Mouse (Mus musculus): ENCODE data around the gene Srsf6.
A peak's percentile ranks its signal among the peaks of the same experiment; 100 is the strongest.
"Not testable (repeated sequence)": the region's sequence is repeated elsewhere in the genome, so short reads cannot be mapped to it uniquely, and the experiment has no call there.

Gene Srsf6

DNA sequence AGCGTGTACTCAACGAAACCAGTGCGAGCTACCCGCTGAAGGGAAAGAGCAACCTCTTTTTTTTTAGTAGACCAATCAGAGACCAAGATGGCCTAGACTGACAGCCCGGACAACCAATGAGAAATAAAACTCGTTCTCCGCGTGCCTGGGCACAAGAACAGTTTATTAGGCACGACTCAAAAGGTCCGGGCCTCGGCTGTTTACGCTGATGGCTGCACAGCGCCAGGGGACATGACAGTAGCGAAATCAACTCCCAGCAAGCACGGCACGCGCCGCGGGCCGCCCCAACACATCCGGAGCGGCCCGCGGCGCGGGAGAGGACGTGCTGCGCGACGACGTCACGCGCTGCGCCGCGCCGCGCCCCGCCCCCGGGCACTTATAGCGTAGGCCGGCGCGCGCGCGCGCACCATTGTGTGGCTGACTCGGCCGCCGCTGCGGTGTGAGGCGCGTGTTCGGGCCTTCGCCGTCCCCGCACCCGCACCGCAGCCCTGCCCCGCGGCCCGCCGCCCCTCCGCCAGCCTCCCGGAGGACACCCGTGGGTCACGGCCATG is at the start of gene Srsf6:
Gene Srsf6, plus strand, starts transcription at position 406 of the 551 bp plus-strand sequence.
- peak; percentile 91 for DNase-seq (ENCODE audit: low spot score)

DNA sequence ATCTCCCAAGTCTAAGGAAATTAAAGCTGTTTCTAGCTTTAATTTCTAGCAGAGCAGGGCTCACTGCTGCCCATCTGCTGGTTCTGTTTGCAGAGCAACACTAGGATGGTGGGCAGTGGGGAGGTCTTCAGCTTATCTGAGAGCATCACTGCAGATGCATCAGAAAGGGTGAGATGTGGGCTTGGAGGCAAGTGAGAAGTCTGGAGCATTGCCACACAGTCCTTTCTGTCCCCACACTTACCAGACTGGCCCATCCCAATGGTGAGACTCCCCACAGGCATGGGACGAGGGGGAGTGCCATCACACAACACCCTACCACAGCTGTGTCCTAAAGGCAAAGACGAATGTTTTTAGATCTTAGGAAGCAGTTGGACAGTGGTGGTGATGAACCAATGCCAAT is 47.2 kb upstream of the Srsf6 start:
- DNase-seq (ENCODE audit: low spot score) = no peak

DNA sequence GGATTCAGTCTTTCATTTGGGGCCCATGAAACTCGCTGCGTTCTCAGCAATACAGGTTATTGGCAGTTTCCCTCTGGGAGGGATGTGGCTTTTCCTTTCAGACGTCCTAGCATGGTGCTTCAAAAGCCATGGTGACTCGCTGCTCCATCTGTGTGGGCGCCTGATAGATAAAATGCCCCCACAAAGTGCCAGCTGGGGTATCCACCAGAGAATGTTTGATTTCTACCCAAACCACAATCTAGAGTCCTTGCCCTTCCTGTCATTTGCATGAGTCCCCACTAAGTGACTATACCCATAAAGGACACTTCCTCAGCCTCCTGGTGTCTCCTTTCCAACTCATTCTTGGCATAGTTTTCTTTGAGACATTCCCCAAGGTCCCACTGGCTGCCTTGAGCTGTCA is 44.2 kb upstream of the Srsf6 start:
- DNase-seq (ENCODE audit: low spot score) = no peak

DNA sequence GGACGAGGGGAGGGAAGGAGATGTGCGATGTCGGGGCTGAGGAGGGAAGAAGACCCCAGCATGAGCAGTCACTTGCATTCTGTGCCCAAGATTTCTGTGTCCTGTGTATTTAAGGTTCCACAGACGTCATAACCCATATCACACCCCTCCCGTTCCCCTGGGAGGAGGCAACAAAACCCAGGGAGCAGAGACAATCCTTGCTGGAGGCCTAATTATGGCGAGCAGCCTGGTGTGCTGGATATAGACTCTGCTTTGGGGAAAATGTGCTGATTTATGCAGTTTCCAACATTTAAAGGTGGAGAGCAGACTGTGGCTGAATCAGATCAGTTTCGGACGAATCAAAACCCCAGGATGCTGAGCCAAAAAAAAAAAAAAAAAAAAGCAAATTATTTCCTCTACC is 42.7 kb upstream of the Srsf6 start:
- DNase-seq (ENCODE audit: low spot score) = no peak

DNA sequence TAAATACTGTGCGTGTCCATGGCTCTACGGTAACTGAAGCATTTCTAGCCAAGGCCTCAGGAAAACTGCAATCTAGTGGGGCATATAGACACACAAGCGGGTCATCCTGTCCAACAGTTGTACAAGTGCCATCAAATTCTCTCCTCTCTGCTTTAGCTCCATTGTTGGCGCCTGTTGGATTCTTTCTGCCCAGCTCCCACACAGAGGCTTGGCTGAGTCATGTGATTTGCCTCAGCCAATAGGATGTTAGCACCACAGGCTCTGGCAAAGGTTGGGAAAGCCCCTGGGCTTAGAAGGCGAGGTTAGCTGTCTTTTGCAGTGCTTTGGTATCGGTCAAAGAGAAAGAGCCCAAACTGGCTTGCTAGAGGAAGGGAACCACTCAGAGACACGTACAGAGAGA is 42.1 kb upstream of the Srsf6 start:
- peak; percentile 26 for DNase-seq (ENCODE audit: low spot score)

GRCm38 (mm10) chr2:162889731-162890130 is 41.6 kb upstream of the Srsf6 start:
- DNase-seq (ENCODE audit: low spot score) = no peak

DNA sequence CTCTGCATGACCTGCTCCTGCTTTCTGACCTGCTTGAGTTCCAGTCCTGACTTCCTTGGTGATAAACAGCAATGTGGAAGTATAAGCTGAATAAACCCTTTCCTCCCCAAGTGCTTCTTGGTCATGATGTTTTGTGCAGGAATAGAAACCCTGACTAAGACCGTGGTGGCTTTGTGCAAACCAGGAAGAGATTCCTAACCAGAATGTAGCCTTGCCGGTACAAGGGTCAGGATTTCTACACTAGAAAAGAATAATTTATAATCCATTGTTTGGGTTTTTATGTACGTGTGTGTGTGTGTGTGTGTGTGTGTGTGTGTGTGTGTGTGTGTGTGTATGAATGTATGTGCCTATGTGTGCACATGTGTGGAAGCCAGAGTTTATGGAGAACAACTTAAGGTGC is 38.3 kb upstream of the Srsf6 start:
- not testable (repeated sequence) for DNase-seq (ENCODE audit: low spot score)

- DNase-seq (ENCODE audit: low spot score) = not testable (repeated sequence)
These were observed 32.1 kb upstream of the Srsf6 start for GRCm38 (mm10) chr2:162899256-162899655.

DNA sequence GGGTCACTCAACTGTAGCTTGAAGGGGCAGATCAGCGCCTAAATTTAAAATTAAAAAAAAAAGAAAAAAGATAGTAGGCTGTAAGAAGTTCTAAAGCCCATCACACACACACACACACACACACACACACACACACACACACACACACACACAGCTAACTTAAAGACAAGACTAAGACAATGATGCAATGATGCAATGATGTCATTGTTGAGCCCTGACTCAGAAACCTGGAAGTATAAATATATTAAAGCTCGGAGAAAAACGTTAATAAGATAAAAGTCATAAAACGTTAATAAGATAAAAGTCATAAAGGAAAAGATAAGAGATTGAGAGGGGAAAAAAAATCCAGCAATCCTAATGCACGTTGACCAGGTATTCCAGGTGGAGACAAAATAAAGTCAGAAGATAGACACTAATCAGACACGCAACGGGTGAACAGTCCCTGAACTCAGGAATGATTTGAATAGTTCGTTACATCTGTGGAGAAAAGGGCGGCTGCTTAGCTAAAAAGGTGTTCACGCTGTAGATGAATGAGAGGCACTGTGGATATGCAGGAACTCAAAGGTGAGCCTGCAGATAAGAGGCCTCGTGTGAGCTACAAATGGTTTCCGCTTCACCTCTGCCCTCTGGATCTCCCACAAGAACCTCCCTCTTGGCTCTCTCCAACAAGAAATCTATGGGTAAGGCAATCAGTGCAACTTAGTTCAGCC is 31.3 kb upstream of the Srsf6 start:
- no peak for DNase-seq (ENCODE audit: low spot score)

DNA sequence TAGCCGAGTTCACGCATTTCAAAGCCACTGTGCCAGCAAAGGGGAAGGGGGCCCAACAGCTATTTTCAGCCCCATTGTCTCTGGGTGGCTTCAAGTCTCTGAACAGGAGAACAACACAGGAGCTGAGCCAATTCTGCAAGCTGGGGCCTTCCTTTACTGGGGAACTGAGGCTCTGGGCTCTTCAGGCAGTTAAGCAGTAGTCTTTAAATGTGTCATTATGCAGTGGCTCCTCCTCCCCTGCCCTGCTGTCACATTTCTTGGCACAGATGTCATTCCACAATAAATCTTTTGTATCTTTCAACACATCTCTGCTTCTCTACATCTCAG is 30.8 kb upstream of the Srsf6 start:
- no peak for DNase-seq (ENCODE audit: low spot score)

DNA sequence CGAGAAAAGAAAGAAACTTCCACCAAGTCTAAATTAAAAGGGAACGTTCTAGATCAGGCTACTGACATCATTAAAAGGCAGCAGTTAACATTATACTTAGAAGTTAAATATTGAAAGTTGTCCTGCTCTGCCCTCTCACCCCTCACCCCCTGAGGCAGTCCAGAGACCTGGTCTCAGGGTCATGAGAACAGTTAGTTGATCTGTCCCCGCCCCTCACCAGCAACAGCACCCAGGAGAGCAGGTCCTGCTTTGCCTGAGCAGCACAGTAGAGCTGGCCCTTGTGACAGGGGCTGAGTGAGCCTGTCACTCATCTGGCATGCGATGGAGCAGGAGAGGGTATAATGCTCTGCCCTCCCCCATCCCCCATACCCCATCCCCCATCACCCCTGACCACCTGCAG is 25.4 kb upstream of the Srsf6 start:
- DNase-seq (ENCODE audit: low spot score) = peak; percentile 47

- DNase-seq (ENCODE audit: low spot score) = no peak
These were observed 23.3 kb upstream of the Srsf6 start for GRCm38 (mm10) chr2:162908052-162908491.

DNA sequence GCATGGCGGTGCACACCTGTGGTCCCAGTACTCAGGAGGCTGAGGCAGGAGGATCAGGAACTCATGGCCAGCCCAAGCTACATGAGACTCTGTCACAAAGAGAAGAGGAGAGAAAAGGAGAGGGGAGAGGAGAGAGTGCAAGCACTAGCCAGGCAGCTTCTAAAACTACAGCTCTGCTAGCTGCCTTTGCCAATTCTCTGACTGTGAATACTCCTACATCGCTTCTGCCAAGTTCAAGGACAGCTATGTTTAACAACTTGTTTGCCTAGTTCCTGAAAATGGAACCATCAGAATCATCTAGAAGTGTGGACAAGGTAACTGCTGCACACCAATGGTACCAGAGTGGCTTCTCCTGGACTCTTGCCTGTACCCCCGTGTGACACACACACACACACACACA is 17.3 kb upstream of the Srsf6 start:
- no peak for DNase-seq (ENCODE audit: low spot score)

GRCm38 (mm10) chr2:162914519-162914918 is 16.8 kb upstream of the Srsf6 start:
- DNase-seq (ENCODE audit: low spot score) = no peak

GRCm38 (mm10) chr2:162919926-162920325 is 11.4 kb upstream of the Srsf6 start:
- peak; percentile 57 for DNase-seq (ENCODE audit: low spot score)

DNA sequence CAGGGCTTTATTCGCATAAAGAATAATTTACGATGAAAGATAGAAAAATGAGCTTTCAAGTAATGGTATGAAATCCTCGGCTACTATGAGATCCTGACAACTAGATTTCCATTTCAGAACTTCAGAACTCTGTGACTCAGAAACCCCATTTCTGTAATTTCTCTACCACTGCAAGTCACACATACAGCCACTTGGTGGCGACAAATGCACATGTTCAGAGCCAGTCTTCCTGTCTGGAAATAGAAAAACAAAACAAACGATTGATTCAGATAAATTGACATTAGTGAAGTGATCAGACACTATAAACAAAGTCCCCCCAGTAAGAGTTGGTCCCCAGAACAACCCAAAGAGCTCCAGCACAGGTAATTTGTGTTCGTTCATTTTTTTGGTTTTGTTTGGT is 9.1 kb upstream of the Srsf6 start:
- peak; percentile 34 for DNase-seq (ENCODE audit: low spot score)

- DNase-seq (ENCODE audit: low spot score) = no peak
These were observed 8.5 kb upstream of the Srsf6 start for GRCm38 (mm10) chr2:162922834-162923233.

- DNase-seq (ENCODE audit: low spot score) = no peak
These were observed 7.2 kb upstream of the Srsf6 start for GRCm38 (mm10) chr2:162924126-162924525.

DNA sequence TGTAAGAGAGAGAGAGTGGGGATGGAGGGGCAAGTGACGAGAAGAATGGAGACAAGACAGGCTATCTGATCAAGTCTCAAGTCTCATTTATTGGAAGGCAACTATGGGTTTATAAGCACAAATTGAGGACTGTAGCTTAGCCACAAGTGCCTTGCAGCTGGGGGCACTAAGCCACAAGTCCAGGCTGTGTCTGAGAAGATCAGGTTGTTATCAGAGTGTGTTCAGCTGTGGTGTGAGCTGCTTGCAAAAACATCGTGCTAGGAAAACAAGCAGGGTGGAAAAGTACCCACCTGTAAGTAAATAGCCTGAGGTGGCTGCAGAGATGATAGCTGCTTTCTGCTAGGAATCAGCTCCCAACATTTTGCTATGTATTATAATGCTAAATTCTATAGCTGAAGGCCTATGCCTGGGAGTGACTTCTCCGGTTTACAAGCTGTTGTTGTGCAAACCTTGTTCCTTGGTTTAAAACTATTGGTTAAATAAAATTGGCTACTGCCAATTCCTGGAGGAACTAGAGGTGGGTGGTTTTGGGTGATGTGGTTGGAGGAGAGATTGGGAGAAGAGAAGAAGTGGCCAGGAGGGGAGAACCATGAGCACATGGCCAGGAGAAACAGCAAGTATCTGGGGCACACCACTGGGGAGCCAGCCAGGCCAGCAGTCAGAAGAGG is 3.3 kb upstream of the Srsf6 start:
- no peak for DNase-seq (ENCODE audit: low spot score)

- no peak for DNase-seq (ENCODE audit: low spot score)
These were observed 1.6 kb upstream of the Srsf6 start for GRCm38 (mm10) chr2:162929704-162930103.

DNA sequence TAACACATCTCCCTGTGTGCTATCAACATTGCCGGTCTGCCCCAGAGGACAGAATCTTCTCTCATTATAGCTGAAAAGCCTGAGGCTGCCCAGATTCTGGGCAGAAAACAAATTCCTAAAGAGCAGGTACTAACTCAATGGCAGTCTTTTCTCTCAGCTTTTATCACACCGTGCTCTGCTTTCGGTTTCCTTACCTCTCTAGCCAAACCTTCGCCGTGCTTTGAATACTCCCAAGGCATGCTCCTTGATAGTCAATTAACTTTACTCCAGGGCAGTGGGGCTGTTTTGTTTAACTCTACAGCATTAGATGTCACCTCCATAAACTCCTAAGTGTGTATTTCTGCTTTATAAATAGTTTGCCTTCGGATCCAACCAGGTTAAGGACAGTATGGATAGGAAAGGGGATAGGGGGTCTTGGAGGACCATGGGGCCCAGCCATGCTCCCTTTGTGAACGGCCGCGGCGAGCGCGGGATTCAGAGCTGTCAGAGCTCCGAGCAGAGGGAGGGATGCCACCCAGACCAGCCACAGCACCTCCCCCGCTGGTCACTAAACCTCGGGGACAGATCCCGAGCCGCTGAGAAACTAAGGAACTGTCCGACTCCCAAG is 709 bp upstream of the Srsf6 start:
- DNase-seq (ENCODE audit: low spot score) = no peak

DNA sequence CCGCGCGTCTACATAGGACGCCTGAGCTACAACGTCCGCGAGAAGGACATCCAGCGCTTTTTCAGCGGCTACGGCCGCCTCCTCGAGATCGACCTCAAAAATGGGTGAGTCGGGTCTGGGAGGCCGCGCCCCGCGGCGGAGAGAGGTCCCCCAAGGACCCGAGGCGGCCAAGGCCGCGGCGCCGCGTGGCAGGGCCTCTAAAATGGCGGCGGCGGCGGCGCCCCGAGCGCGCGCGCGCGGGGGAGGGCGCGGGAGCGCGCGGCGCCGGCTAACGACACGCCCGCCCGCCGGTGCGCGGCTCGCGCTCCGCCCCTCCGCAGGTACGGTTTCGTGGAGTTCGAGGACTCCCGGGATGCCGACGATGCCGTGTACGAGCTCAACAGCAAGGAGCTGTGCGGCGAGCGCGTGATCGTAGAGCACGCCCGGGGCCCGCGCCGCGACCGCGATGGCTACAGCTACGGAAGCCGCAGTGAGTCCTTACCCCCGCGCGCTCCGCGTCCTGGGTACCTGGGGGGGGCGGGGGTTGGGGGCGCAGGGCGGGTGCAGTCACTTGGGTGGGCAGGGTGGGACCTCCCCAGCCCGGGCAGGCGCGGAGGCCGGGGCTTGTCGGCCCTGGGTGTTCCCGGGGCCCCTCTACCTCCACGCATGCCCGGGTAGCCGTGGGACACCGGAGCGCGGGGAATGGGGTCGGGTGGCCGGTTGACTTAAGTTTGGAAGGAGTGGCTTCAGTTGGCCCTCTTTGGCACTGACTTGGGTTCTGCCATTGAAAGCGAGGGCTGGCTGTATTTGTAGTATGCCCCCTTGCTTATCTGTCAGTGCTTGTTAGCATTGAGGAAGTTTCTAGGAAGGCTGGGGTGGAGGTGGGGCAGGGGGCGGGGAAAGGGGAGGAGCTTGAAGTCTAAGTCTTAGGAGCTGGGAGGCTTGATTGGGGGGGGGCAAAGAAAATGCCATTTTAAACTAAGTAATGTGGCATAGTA is 634 bp downstream of the Srsf6 start:
- DNase-seq (ENCODE audit: low spot score) = peak; percentile 84

Measured in yolk sac, embryonic 10.5 days (tissue).